Mouse (Mus musculus): Measurements from ENCODE around the gene Aplf. TPM values are rescaled to one million over a fixed set of nuclear protein-coding genes. Genes with fewer than 3 reads are reported as not detected.

Gene Aplf
- polyA plus RNA-seq (2015; fragmentation: Nextera tagmentation; extraction: Ambion mirVana) = 17.2 and 18.1 TPM in 2 replicates

GRCm38 (mm10) chr6:87671771-87672517 is at the start of gene Aplf:
Aplf (minus strand) TSS chr6:87672193.

GRCm38 (mm10) chr6:87590394-87591281 is 81.4 kb downstream of the Aplf start, which contains the start of gene Prokr1:
Prokr1 (minus strand) TSS chr6:87590743.

Other genes with a start within 250 kb of the Aplf start
- gene Bmp10, start 243.2 kb downstream of the Aplf start, polyA plus RNA-seq (2015; fragmentation: Nextera tagmentation; extraction: Ambion mirVana) = not detected in 2 replicates
- 10.9 and 15.7 TPM in 2 replicates for gene Arhgap25, start 138.9 kb downstream of the Aplf start, polyA plus RNA-seq (2015; fragmentation: Nextera tagmentation; extraction: Ambion mirVana)
- gene Prokr1, start 81.5 kb downstream of the Aplf start, polyA plus RNA-seq (2015; fragmentation: Nextera tagmentation; extraction: Ambion mirVana) = 1.9 TPM in 2 replicates
- 0.67 and 0.86 TPM in 2 replicates for gene Efcc1, start 58.7 kb upstream of the Aplf start, polyA plus RNA-seq (2015; fragmentation: Nextera tagmentation; extraction: Ambion mirVana)
- 26.3 and 29.7 TPM in 2 replicates for gene Gp9, start 105.9 kb upstream of the Aplf start, polyA plus RNA-seq (2015; fragmentation: Nextera tagmentation; extraction: Ambion mirVana)
- gene Rab43, start 140.0 kb upstream of the Aplf start, polyA plus RNA-seq (2015; fragmentation: Nextera tagmentation; extraction: Ambion mirVana) = 37.3 and 40.1 TPM in 2 replicates
- gene Gm45140, start 163.6 kb upstream of the Aplf start, polyA plus RNA-seq (2015; fragmentation: Nextera tagmentation; extraction: Ambion mirVana) = 2.2 and 2.4 TPM in 2 replicates
- 43.4 and 47.8 TPM in 2 replicates for gene Isy1, start 166.6 kb upstream of the Aplf start, polyA plus RNA-seq (2015; fragmentation: Nextera tagmentation; extraction: Ambion mirVana)
- gene Cnbp, start 178.9 kb upstream of the Aplf start, polyA plus RNA-seq (2015; fragmentation: Nextera tagmentation; extraction: Ambion mirVana) = 611 and 628 TPM in 2 replicates
- gene Copg1, start 215.6 kb upstream of the Aplf start, polyA plus RNA-seq (2015; fragmentation: Nextera tagmentation; extraction: Ambion mirVana) = 42.2 and 43.2 TPM in 2 replicates
- gene Hmces, start 241.7 kb upstream of the Aplf start, polyA plus RNA-seq (2015; fragmentation: Nextera tagmentation; extraction: Ambion mirVana) = 26.6 and 27.5 TPM in 2 replicates

Data from spleen, postnatal 0 days (tissue).